Mouse (Mus musculus) CD8-positive naive resting alpha-beta T cell, adult 2 months (primary cell): Measurements from ENCODE around the gene Usp53.
A peak's percentile ranks its signal among the peaks of the same experiment; 100 is the strongest.

Experiments used
- DNase-seq, 2 experiments: peaks; one replicate each; pipeline ENCODE4 v3.0.0; 2022; ENCODE audit warnings: low read depth in 2 of 2, low spot score in 2 of 2

Gene Usp53

GRCm38 (mm10) chr3:122984249-122985182 lies at the start of gene Usp53:
TSS of gene Usp53 (minus strand) at chr3:122984510.
- peak; percentile 89 for DNase-seq

GRCm38 (mm10) chr3:123033804-123034203 lies 49.5 kb upstream of the Usp53 start:
- DNase-seq, result no peak

- DNase-seq, result no peak
Measured at GRCm38 (mm10) chr3:123025634-123026033, 41.3 kb upstream of the Usp53 start.

- DNase-seq, result no peak
Measured at GRCm38 (mm10) chr3:123024496-123025234, 40.4 kb upstream of the Usp53 start.

GRCm38 (mm10) chr3:123018792-123019191 lies 34.5 kb upstream of the Usp53 start:
- no peak for DNase-seq

GRCm38 (mm10) chr3:123013476-123013875 lies 29.2 kb upstream of the Usp53 start:
- no peak for DNase-seq

GRCm38 (mm10) chr3:123009417-123009816 lies 25.1 kb upstream of the Usp53 start:
- DNase-seq, result no peak

- no peak for DNase-seq
Measured at GRCm38 (mm10) chr3:123007386-123007785, 23.1 kb upstream of the Usp53 start.

- DNase-seq, result no peak
Measured at GRCm38 (mm10) chr3:123001053-123001452, 16.7 kb upstream of the Usp53 start.

- no peak for DNase-seq
Measured at GRCm38 (mm10) chr3:122998511-122998910, 14.2 kb upstream of the Usp53 start.

- DNase-seq, result no peak
Measured at GRCm38 (mm10) chr3:122996968-122997367, 12.7 kb upstream of the Usp53 start.

GRCm38 (mm10) chr3:122986906-122987305 lies 2.6 kb upstream of the Usp53 start:
- no peak for DNase-seq

GRCm38 (mm10) chr3:122986386-122986785 lies 2.1 kb upstream of the Usp53 start:
- DNase-seq, result no peak

GRCm38 (mm10) chr3:122985183-122985944 lies 1.1 kb upstream of the Usp53 start:
- no peak for DNase-seq

GRCm38 (mm10) chr3:122983849-122984248 lies 461 bp downstream of the Usp53 start:
- DNase-seq, result peak; percentile 33 to 41

- no peak for DNase-seq
Measured at GRCm38 (mm10) chr3:122975964-122976363, 8.3 kb downstream of the Usp53 start.

- DNase-seq, result no peak
Measured at GRCm38 (mm10) chr3:122975363-122975762, 8.9 kb downstream of the Usp53 start.

GRCm38 (mm10) chr3:122974833-122975232 lies 9.5 kb downstream of the Usp53 start:
- DNase-seq, result no peak

- DNase-seq, result no peak
Measured at GRCm38 (mm10) chr3:122972126-122972822, 12.0 kb downstream of the Usp53 start.

- DNase-seq, result no peak
Measured at GRCm38 (mm10) chr3:122968391-122968790, 15.9 kb downstream of the Usp53 start.

- no peak for DNase-seq
Measured at GRCm38 (mm10) chr3:122964301-122964700, 20.0 kb downstream of the Usp53 start.
